In the genomic region with DNA sequence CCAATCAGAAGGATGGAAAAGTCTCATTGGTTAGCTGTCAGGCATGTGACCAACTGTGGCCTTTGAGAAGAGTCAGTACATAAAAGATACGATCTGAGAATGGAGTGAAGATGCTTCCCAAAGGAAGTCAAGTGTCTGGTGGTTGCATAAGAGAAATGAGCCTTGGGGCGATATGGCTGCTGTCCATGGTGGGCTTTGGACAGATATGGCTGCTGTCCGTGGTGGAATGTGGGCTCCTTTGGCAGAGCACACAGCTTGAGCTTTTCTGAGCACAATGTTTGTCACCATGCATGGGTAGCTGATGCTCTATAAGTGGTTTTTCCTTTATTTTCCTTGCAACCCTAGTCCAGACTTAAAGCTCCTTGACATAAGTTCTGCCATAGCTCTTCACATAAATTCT, we compare ENCODE assay signal across 27 mouse cellular contexts.
DNase-seq lines count a peak whose midpoint lies in the region; ATAC-seq and TF ChIP-seq lines count a peak whose summit lies in the region.
"Had no signal": no experiment of that assay in that cellular context is flagged by ENCODE, and none has a peak within 500 bp of the region (broad histone marks: within the 10 kb centered on the region; RNA-seq: fewer than 3 reads in every experiment).

No protein-coding gene starts in this region.

- H3K27ac ChIP-seq in ES-E14 (ENCODE audit: insufficient read depth, low read depth, low read length, poor library complexity, severe bottlenecking) = no peak overlapping the region
- no peak overlapping the region for H3K27ac ChIP-seq in forebrain, embryonic 14.5 days (ENCODE audit: low read depth, low read length)
- H3K27ac ChIP-seq: embryonic facial prominence, embryonic 12.5 days; forebrain, embryonic 12.5 days; heart, adult 2 months; hindbrain, embryonic 13.5 days; limb, embryonic 12.5 days; neural tube, embryonic 12.5 days had no signal

- no peak overlapping the region for H3K4me3 ChIP-seq in ES-E14 (ENCODE audit: insufficient read depth in 1 of 2, low read depth in 1 of 2, low read length in 2 of 2, poor library complexity in 1 of 2, severe bottlenecking in 1 of 2)
- H3K4me3 ChIP-seq in forebrain, embryonic 14.5 days (ENCODE audit: low read depth, low read length) = no peak overlapping the region
- H3K4me3 ChIP-seq: embryonic facial prominence, embryonic 12.5 days; forebrain, embryonic 12.5 days; heart, adult 2 months; hindbrain, embryonic 13.5 days; limb, embryonic 12.5 days; neural tube, embryonic 12.5 days had no signal

- no peaks in the 10 kb centered on the region for H3K27me3 ChIP-seq in forebrain, embryonic 14.5 days (replicated peaks; ENCODE audit: control insufficient read depth, insufficient read depth, low read length)
- H3K27me3 ChIP-seq: embryonic facial prominence, embryonic 12.5 days; forebrain, embryonic 12.5 days; hindbrain, embryonic 13.5 days; limb, embryonic 12.5 days; neural tube, embryonic 12.5 days had no signal

- 94% methylated on average over 3 of the region's 3 CpGs for WGBS in forebrain, embryonic 14.5 days

- peak; percentile 19 for DNase-seq in kidney, postnatal 10 days
- DNase-seq in kidney, postnatal 25 days = no peak
- DNase-seq in 3T3-L1 (ENCODE audit: low read depth, low spot score) = peak; percentile 65
- DNase-seq in ES-E14 (ENCODE audit: low read depth, low spot score) = peak; percentile 17
- DNase-seq in embryo, embryonic 10.5 days (ENCODE audit: low spot score) = peak; percentile 19
- no peak for DNase-seq in forebrain, embryonic 14.5 days (ENCODE audit: low spot score)
- DNase-seq in cerebellum, postnatal 36 days = no peak
- DNase-seq in spleen, adult 12 weeks (ENCODE audit: low spot score) = no peak
- DNase-seq: adrenal gland, adult 8-10 months; gastrocnemius, postnatal 14 days; heart, adult 2 months; kidney, adult 18-20 months; kidney, postnatal 14 days; liver, postnatal 0 days; lung, postnatal 10 days; midbrain, embryonic 14.5 days; right cerebral cortex, postnatal 14 days; spleen, adult 18-20 months; thymus, postnatal 14 days had no signal

- no peaks in the 10 kb centered on the region for H3K4me1 ChIP-seq in ES-E14 (ENCODE audit: control insufficient read depth in 2 of 2, insufficient read depth in 2 of 2, low read length in 2 of 2, poor library complexity in 1 of 2)
- H3K4me1 ChIP-seq in forebrain, embryonic 14.5 days (ENCODE audit: control insufficient read depth, insufficient read depth, low read length) = no peaks in the 10 kb centered on the region
- H3K4me1 ChIP-seq: embryonic facial prominence, embryonic 12.5 days; forebrain, embryonic 12.5 days; neural tube, embryonic 12.5 days had no signal

- in situ Hi-C loops in ES-E14 (cut with MboI; ENCODE audit: low sequenced_read_pairs in 2 of 2, unreplicated experiment in 2 of 2) = no loop called here

- no peak overlapping the region for H3K4me2 ChIP-seq in forebrain, embryonic 14.5 days (ENCODE audit: low read length)
- H3K4me2 ChIP-seq: embryonic facial prominence, embryonic 12.5 days; forebrain, embryonic 12.5 days; hindbrain, embryonic 13.5 days; limb, embryonic 12.5 days; liver, embryonic 11.5 days; neural tube, embryonic 12.5 days had no signal

- no peak overlapping the region for H3K9ac ChIP-seq in ES-E14 (ENCODE audit: insufficient read depth, low read depth, low read length, poor library complexity, severe bottlenecking)
- H3K9ac ChIP-seq in forebrain, embryonic 14.5 days (ENCODE audit: low read length) = no peak overlapping the region
- H3K9ac ChIP-seq: embryonic facial prominence, embryonic 12.5 days; forebrain, embryonic 12.5 days; hindbrain, embryonic 13.5 days; limb, embryonic 12.5 days; liver, postnatal 0 days; neural tube, embryonic 12.5 days had no signal

- H3K9me3 ChIP-seq in ES-E14 (ENCODE audit: control insufficient read depth, insufficient read depth, low read depth, low read length) = no peaks in the 10 kb centered on the region
- no peaks in the 10 kb centered on the region for H3K9me3 ChIP-seq in forebrain, embryonic 14.5 days (replicated peaks; ENCODE audit: control insufficient read depth, low read length)
- H3K9me3 ChIP-seq: embryonic facial prominence, embryonic 12.5 days; forebrain, embryonic 12.5 days; hindbrain, embryonic 13.5 days; neural tube, embryonic 12.5 days had no signal

- no peak for ATAC-seq in forebrain, embryonic 14.5 days
- ATAC-seq: activated CD4-positive, CD25-positive, alpha-beta regulatory T cell, adult 4 months; inflammation-experienced regulatory T-cells, adult 6 months; liver, postnatal 0 days had no signal

- H3K36me3 ChIP-seq in ES-E14 (ENCODE audit: control insufficient read depth, insufficient read depth, low read length, poor library complexity, severe bottlenecking) = no peaks in the 10 kb centered on the region
- H3K36me3 ChIP-seq in forebrain, embryonic 14.5 days (ENCODE audit: control insufficient read depth, insufficient read depth, low read length) = no peaks in the 10 kb centered on the region
- H3K36me3 ChIP-seq: embryonic facial prominence, embryonic 12.5 days; forebrain, embryonic 12.5 days; hindbrain, embryonic 13.5 days; limb, embryonic 12.5 days; neural tube, embryonic 12.5 days had no signal

TF ChIP-seq in ES-E14, 5 proteins besides CTCF, POLR2A, EP300 and RAD21:
- TF ChIP-seq CHD2 (IDR thresholded peaks at IDR 0.05; ENCODE audit: low read depth, low read length) = no peak
- TF ChIP-seq ZC3H11A (IDR thresholded peaks at IDR 0.05; ENCODE audit: borderline replicate concordance, low read depth, low read length) = no peak
- no peak for TF ChIP-seq MAFK (IDR thresholded peaks at IDR 0.05; ENCODE audit: insufficient read depth, low read depth, low read length)
- no peak for TF ChIP-seq HCFC1 (IDR thresholded peaks at IDR 0.05; ENCODE audit: borderline replicate concordance, insufficient read depth, low read length)
- no peak for TF ChIP-seq ZNF384 (IDR thresholded peaks at IDR 0.05; ENCODE audit: low read depth, low read length)

Comparison
In these comparisons a context has a peak if more than half of its experiments do, and no peak if none do; other contexts are left out.
1. DNase-seq: peak in kidney, postnatal 10 days (single experiment), 3T3-L1 (single experiment), ES-E14 (single experiment) and embryo, embryonic 10.5 days (single experiment); none in kidney, postnatal 25 days (0 of 2), forebrain, embryonic 14.5 days (single experiment), cerebellum, postnatal 36 days (0 of 2) and spleen, adult 12 weeks (single experiment).